Mouse (Mus musculus): ENCODE data around the gene Rab5if.
"Not testable (repeated sequence)": the region's sequence is repeated elsewhere in the genome, so short reads cannot be mapped to it uniquely, and the experiment has no call there.

Gene Rab5if

GRCm38 (mm10) chr2:156853999-156854771 lies 8.7 kb upstream of the Rab5if start:
- DNase-seq (ENCODE audit: low read depth, low spot score): not testable (repeated sequence)

- DNase-seq (ENCODE audit: low read depth, low spot score): no peak
Observed at GRCm38 (mm10) chr2:156856311-156856710, 6.6 kb upstream of the Rab5if start.

GRCm38 (mm10) chr2:156857385-156857791 lies 5.5 kb upstream of the Rab5if start:
- DNase-seq (ENCODE audit: low read depth, low spot score): no peak

GRCm38 (mm10) chr2:156857835-156858234 lies 5.1 kb upstream of the Rab5if start, which contains the start of gene 4930518I15Rik:
TSS of gene 4930518I15Rik (minus strand) at chr2:156857946.
- DNase-seq (ENCODE audit: low read depth, low spot score): no peak

GRCm38 (mm10) chr2:156858671-156859070 lies 4.3 kb upstream of the Rab5if start:
- DNase-seq (ENCODE audit: low read depth, low spot score): no peak

GRCm38 (mm10) chr2:156862041-156862717 lies 749 bp upstream of the Rab5if start:
- DNase-seq (ENCODE audit: low read depth, low spot score): peak; percentile 41

GRCm38 (mm10) chr2:156863487-156864160 lies 696 bp downstream of the Rab5if start:
- peak; percentile 51 for DNase-seq (ENCODE audit: low read depth, low spot score)

GRCm38 (mm10) chr2:156864481-156864880 lies 1.6 kb downstream of the Rab5if start:
- no peak for DNase-seq (ENCODE audit: low read depth, low spot score)

GRCm38 (mm10) chr2:156868994-156869393 lies 6.1 kb downstream of the Rab5if start:
- no peak for DNase-seq (ENCODE audit: low read depth, low spot score)

GRCm38 (mm10) chr2:156869554-156869953 lies 6.6 kb downstream of the Rab5if start:
- DNase-seq (ENCODE audit: low read depth, low spot score): no peak

GRCm38 (mm10) chr2:156870519-156870918 lies 7.6 kb downstream of the Rab5if start:
- DNase-seq (ENCODE audit: low read depth, low spot score): peak; percentile 64

GRCm38 (mm10) chr2:156873629-156874028 lies 10.7 kb downstream of the Rab5if start:
- DNase-seq (ENCODE audit: low read depth, low spot score): peak; percentile 68

GRCm38 (mm10) chr2:156874047-156874759 lies 11.3 kb downstream of the Rab5if start:
- no peak for DNase-seq (ENCODE audit: low read depth, low spot score)

GRCm38 (mm10) chr2:156874760-156875510 lies 12.0 kb downstream of the Rab5if start:
- no peak for DNase-seq (ENCODE audit: low read depth, low spot score)

- DNase-seq (ENCODE audit: low read depth, low spot score): no peak
Observed at GRCm38 (mm10) chr2:156877726-156878125, 14.8 kb downstream of the Rab5if start.

- DNase-seq (ENCODE audit: low read depth, low spot score): no peak
Observed at GRCm38 (mm10) chr2:156879541-156879940, 16.6 kb downstream of the Rab5if start.

GRCm38 (mm10) chr2:156882431-156883001 lies 19.6 kb downstream of the Rab5if start:
- DNase-seq (ENCODE audit: low read depth, low spot score): peak; percentile 48

- DNase-seq (ENCODE audit: low read depth, low spot score): no peak
Observed at GRCm38 (mm10) chr2:156884396-156885211, 21.7 kb downstream of the Rab5if start.

- DNase-seq (ENCODE audit: low read depth, low spot score): not testable (repeated sequence)
Observed at GRCm38 (mm10) chr2:156885666-156886065, 22.7 kb downstream of the Rab5if start.

Data from R1 (cell line).